In the genomic region with DNA sequence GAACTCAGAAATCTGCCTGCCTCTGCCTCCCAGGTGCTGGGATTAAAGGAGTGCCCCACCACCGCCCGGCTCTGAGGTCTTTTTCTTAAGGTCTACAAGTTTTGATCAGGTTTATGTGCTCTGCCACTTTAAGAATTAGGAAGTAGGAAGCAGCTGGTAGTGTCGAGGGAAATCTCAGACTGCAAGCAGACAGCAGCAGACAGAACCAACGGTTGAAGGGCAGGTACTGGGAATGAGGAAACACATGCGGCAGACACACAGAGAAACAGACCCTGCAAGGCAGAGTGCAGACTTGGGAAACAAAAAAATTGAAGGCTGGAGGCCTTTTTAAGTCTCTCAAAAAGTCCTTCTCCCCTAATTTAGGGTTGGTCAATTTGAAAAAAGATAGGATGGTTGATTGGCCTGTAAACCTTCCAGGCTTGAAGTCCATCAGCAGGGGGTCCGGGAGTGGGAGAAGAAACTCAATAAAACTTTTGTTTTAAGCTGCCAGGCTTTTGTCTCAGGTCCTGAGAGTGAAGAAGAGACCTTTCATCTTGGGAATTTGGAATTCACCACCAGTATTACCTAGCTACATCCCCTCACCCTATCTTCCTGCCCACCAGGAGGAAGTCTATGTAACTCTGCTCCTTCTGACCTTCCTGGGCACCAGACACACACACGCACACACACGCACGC, we compare ENCODE assay signal across 9 mouse cellular contexts. TPM values are rescaled to one million over a fixed set of nuclear protein-coding genes. Genes with fewer than 3 reads are reported as not detected.
DNase-seq lines count a peak whose midpoint lies in the region; ATAC-seq and TF ChIP-seq lines count a peak whose summit lies in the region.
"Had no signal": no experiment of that assay in that cellular context is flagged by ENCODE, and none has a peak within 500 bp of the region (broad histone marks: within the 10 kb centered on the region; RNA-seq: fewer than 3 reads in every experiment).

No protein-coding gene starts in this region.

- no peak for TF ChIP-seq EP300 in CH12.LX (IDR thresholded peaks at IDR 0.05; ENCODE audit: low read length)

- 51% methylated on average over 9 of the region's 9 CpGs for WGBS in hindbrain, embryonic 15.5 days
- 61% methylated on average over 9 of the region's 9 CpGs for WGBS in hindbrain, embryonic 16.5 days
- WGBS in bone marrow, adult 2 months: 4% methylated on average over 9 of the region's 9 CpGs
- 62% methylated on average over 9 of the region's 9 CpGs for whole genome bisulfite sequencing in lung, embryonic 16.5 days

- H3K4me2 ChIP-seq in hindbrain, embryonic 15.5 days: no peak overlapping the region
- no peak overlapping the region for H3K4me2 ChIP-seq in hindbrain, embryonic 16.5 days (ENCODE audit: low read length)
- H3K4me2 ChIP-seq in CH12.LX (ENCODE audit: insufficient read depth, low read depth, poor library complexity, severe bottlenecking): no peak overlapping the region
- H3K4me2 ChIP-seq in lung, embryonic 16.5 days (ENCODE audit: low read depth, low read length): no peak overlapping the region

- no peak for TF ChIP-seq CTCF in CH12.LX (conservative IDR thresholded peaks at IDR 0.05 in 1 of 2, IDR thresholded peaks at IDR 0.05 in 1 of 2; ENCODE audit: low read depth in 2 of 2, low read length in 2 of 2)
- no peak for TF ChIP-seq CTCF in bone marrow, adult 2 months (IDR thresholded peaks at IDR 0.05; ENCODE audit: control insufficient read depth, insufficient read depth, low read length)

- no peak overlapping the region for H3K9ac ChIP-seq in hindbrain, embryonic 15.5 days
- no peak overlapping the region for H3K9ac ChIP-seq in hindbrain, embryonic 16.5 days (ENCODE audit: low read depth, low read length)
- no peak overlapping the region for H3K9ac ChIP-seq in CH12.LX (ENCODE audit: insufficient read depth, low read depth)
- H3K9ac ChIP-seq in lung, embryonic 16.5 days (ENCODE audit: low read length): 0 out of 2 replicates have a peak overlapping the region, but pooled peaks have one; percentile 34

- H3K9me3 ChIP-seq in hindbrain, embryonic 15.5 days: no peaks in the 10 kb centered on the region
- H3K9me3 ChIP-seq in hindbrain, embryonic 16.5 days (ENCODE audit: control insufficient read depth, low read length): no peaks in the 10 kb centered on the region
- no peaks in the 10 kb centered on the region for H3K9me3 ChIP-seq in CH12.LX (replicated peaks; ENCODE audit: low read length)
- H3K9me3 ChIP-seq in lung, embryonic 16.5 days (ENCODE audit: control insufficient read depth, low read length): no peaks in the 10 kb centered on the region

- TF ChIP-seq RAD21 in CH12.LX (IDR thresholded peaks at IDR 0.05; ENCODE audit: low read depth, low read length): no peak

- H3K4me3 ChIP-seq in hindbrain, embryonic 15.5 days: no peak overlapping the region
- H3K4me3 ChIP-seq in hindbrain, embryonic 16.5 days (ENCODE audit: low read length): no peak overlapping the region
- H3K4me3 ChIP-seq in CH12.LX (replicated peaks in 1 of 3; ENCODE audit: low read depth in 2 of 3, low read length in 2 of 3, poor library complexity in 1 of 3): no peak overlapping the region
- H3K4me3 ChIP-seq in bone marrow, adult 2 months (replicated peaks; ENCODE audit: control insufficient read depth, low read depth, low read length): peak overlapping the region; percentile 43
- no peak overlapping the region for H3K4me3 ChIP-seq in lung, embryonic 16.5 days (ENCODE audit: low read length)

- no peak for ATAC-seq in hindbrain, embryonic 15.5 days (ENCODE audit: low FRiP score, low read depth)
- ATAC-seq in hindbrain, embryonic 16.5 days: no peak
- no peak for ATAC-seq in lung, embryonic 16.5 days (ENCODE audit: low read depth)

- dilution Hi-C loops in CH12.LX (cut with MboI; ENCODE audit: extremely low pct_ligation_motif_present, extremely low pct_unique_long_range_greater_than_20kb, low sequenced_read_pairs): no loop called here

- no peaks in the 10 kb centered on the region for H3K27me3 ChIP-seq in hindbrain, embryonic 15.5 days
- H3K27me3 ChIP-seq in hindbrain, embryonic 16.5 days (replicated peaks; ENCODE audit: control insufficient read depth, insufficient read depth, low read length): no peaks in the 10 kb centered on the region
- peaks cover 10% of the 10 kb centered on the region for H3K27me3 ChIP-seq in CH12.LX (replicated peaks)
- no peaks in the 10 kb centered on the region for H3K27me3 ChIP-seq in lung, embryonic 16.5 days (ENCODE audit: control insufficient read depth, insufficient read depth, low read depth, low read length)

- in situ Hi-C loops in CH12.LX (cut with MboI; ENCODE audit: low pct_ligation_motif_present, low pct_unique_long_range_greater_than_20kb, low sequenced_read_pairs): no loop called here

- TF ChIP-seq POLR2A in CH12.LX (IDR thresholded peaks at IDR 0.05; ENCODE audit: low read depth, low read length): no peak
- TF ChIP-seq POLR2A in bone marrow, adult 2 months (IDR thresholded peaks at IDR 0.05; ENCODE audit: borderline replicate concordance, control insufficient read depth, low read depth, low read length): no peak; the same call in 1 of the 2 replicates

- no peaks in the 10 kb centered on the region for H3K79me2 ChIP-seq in CH12.LX (replicated peaks; ENCODE audit: control insufficient read depth, extremely low read depth, insufficient read depth, poor library complexity, severe bottlenecking)

- H3K36me3 ChIP-seq in hindbrain, embryonic 15.5 days: no peaks in the 10 kb centered on the region
- H3K36me3 ChIP-seq in hindbrain, embryonic 16.5 days (ENCODE audit: control insufficient read depth, insufficient read depth, low read length): no peaks in the 10 kb centered on the region
- H3K36me3 ChIP-seq in CH12.LX (replicated peaks in 1 of 2; ENCODE audit: control insufficient read depth in 1 of 2, insufficient read depth in 1 of 2, low read length in 1 of 2): no peaks in the 10 kb centered on the region
- H3K36me3 ChIP-seq in lung, embryonic 16.5 days (ENCODE audit: control insufficient read depth, insufficient read depth, low read length): no peaks in the 10 kb centered on the region

- H3K4me1 ChIP-seq in hindbrain, embryonic 15.5 days (replicated peaks): peaks cover 19% of the 10 kb centered on the region
- H3K4me1 ChIP-seq in hindbrain, embryonic 16.5 days (ENCODE audit: control insufficient read depth, insufficient read depth, low read depth, low read length): peaks cover 11% of the 10 kb centered on the region; the same call in 1 of the 2 replicates
- peaks cover 6 to 74% of the 10 kb centered on the region in 2 experiments for H3K4me1 ChIP-seq in CH12.LX (ENCODE audit: control insufficient read depth in 1 of 2, insufficient read depth in 2 of 2)
- peaks cover 18% of the 10 kb centered on the region for H3K4me1 ChIP-seq in bone marrow, adult 2 months (ENCODE audit: control insufficient read depth, insufficient read depth, low read length)
- peaks cover 50% of the 10 kb centered on the region for H3K4me1 ChIP-seq in lung, embryonic 16.5 days (replicated peaks; ENCODE audit: control insufficient read depth, insufficient read depth, low read length)

- DNase-seq in CH12.LX (ENCODE audit: extremely low read depth): peak; percentile 34
- DNase-seq in cerebellum, adult 18-20 months: no peak
- DNase-seq in right cerebral cortex, postnatal 4 days: no peak
- no peak for DNase-seq in left cerebral cortex, adult 11 months (ENCODE audit: low spot score)
- DNase-seq: adrenal gland, adult 8-10 months had no signal

- H3K27ac ChIP-seq in hindbrain, embryonic 15.5 days (replicated peaks): peak overlapping the region; percentile 38; the same call in 1 of the 2 replicates
- H3K27ac ChIP-seq in hindbrain, embryonic 16.5 days (ENCODE audit: low read depth, low read length): no peak overlapping the region; the same call in 1 of the 2 replicates
- no peak overlapping the region for H3K27ac ChIP-seq in CH12.LX (ENCODE audit: insufficient read depth, low read depth)
- H3K27ac ChIP-seq in bone marrow, adult 2 months (ENCODE audit: control insufficient read depth, insufficient read depth, low read depth, low read length, poor library complexity): peak overlapping the region; percentile 73
- H3K27ac ChIP-seq in lung, embryonic 16.5 days (ENCODE audit: low read length): peak overlapping the region; percentile 95

TF ChIP-seq in CH12.LX, 34 proteins besides CTCF, POLR2A, EP300 and RAD21 (continues in another document):
- TF ChIP-seq NRF1 (IDR thresholded peaks at IDR 0.05; ENCODE audit: low read depth, low read length) (no peak), MEF2A (IDR thresholded peaks at IDR 0.05; ENCODE audit: borderline replicate concordance, low read depth, low read length) (no peak), USF1 (IDR thresholded peaks at IDR 0.05; ENCODE audit: low read depth, low read length) (no peak), TBP (conservative IDR thresholded peaks at IDR 0.05; ENCODE audit: low read depth, low read length) (no peak), RCOR1 (conservative IDR thresholded peaks at IDR 0.05; ENCODE audit: low read depth, low read length) (no peak), ELF1 (IDR thresholded peaks at IDR 0.05; ENCODE audit: low read depth, low read length) (no peak), ZKSCAN1 (IDR thresholded peaks at IDR 0.05; ENCODE audit: borderline replicate concordance, low read depth, low read length) (no peak), GABPA (IDR thresholded peaks at IDR 0.05; ENCODE audit: insufficient replicate concordance, low read depth, low read length) (no peak), POLR2AphosphoS2 (IDR thresholded peaks at IDR 0.05; ENCODE audit: low read depth, low read length) (no peak), MAX (IDR thresholded peaks at IDR 0.05; ENCODE audit: low read length) (no peak), MYC (IDR thresholded peaks at IDR 0.05; ENCODE audit: low read depth, low read length) (no peak)

RNA-seq across cellular contexts. Expression of a gene that starts 4.3 kb away (rescaled TPM):
- polyA plus RNA-seq in hindbrain, embryonic 15.5 days (2015; fragmentation: Nextera tagmentation; extraction: Ambion mirVana): 88.8 and 91.0 TPM in 2 replicates
- 81.7 and 99.9 TPM in 2 replicates for polyA plus RNA-seq in hindbrain, embryonic 16.5 days (2015; fragmentation: Nextera tagmentation; extraction: Ambion mirVana)
- total RNA-seq in CH12.LX (2012; rRNA removed) (48.2 and 48.7 TPM in 2 replicates), CH12.LX (2014; rRNA removed) (30.1 and 30.6 TPM in 2 replicates)
- polyA plus RNA-seq in CH12.LX (2012; ENCODE audit: insufficient read length, low read depth): 102 and 121 TPM in 2 replicates
- 356 and 417 TPM in 2 replicates for polyA plus RNA-seq in bone marrow, adult 2 months (2011; ENCODE audit: insufficient read depth, insufficient read length, low replicate concordance, missing spikeins)
- 258 and 277 TPM in 2 replicates for polyA plus RNA-seq in lung, embryonic 16.5 days (2015; fragmentation: Nextera tagmentation; extraction: Ambion mirVana)

RNA-seq across cellular contexts. Expression of a gene that starts 7.1 kb away (rescaled TPM):
- 21.0 and 22.5 TPM in 2 replicates for polyA plus RNA-seq in hindbrain, embryonic 15.5 days (2015; fragmentation: Nextera tagmentation; extraction: Ambion mirVana)
- polyA plus RNA-seq in hindbrain, embryonic 16.5 days (2015; fragmentation: Nextera tagmentation; extraction: Ambion mirVana): 20.0 and 20.5 TPM in 2 replicates
- 15.4 and 16.9 TPM in 2 replicates for total RNA-seq in CH12.LX (2012; rRNA removed)
- total RNA-seq in CH12.LX (2014; rRNA removed): 13.8 and 18.0 TPM in 2 replicates
- 16.5 and 17.0 TPM in 2 replicates for polyA plus RNA-seq in CH12.LX (2012; ENCODE audit: insufficient read length, low read depth)
- 15.6 and 32.2 TPM in 2 replicates for polyA plus RNA-seq in bone marrow, adult 2 months (2011; ENCODE audit: insufficient read depth, insufficient read length, low replicate concordance, missing spikeins)
- 30.5 and 30.9 TPM in 2 replicates for polyA plus RNA-seq in lung, embryonic 16.5 days (2015; fragmentation: Nextera tagmentation; extraction: Ambion mirVana)

Comparison
In these comparisons a context has a peak if more than half of its experiments do, and no peak if none do; other contexts are left out.
1. H3K27ac ChIP-seq: peak in hindbrain, embryonic 15.5 days (single experiment), bone marrow, adult 2 months (single experiment) and lung, embryonic 16.5 days (single experiment); none in hindbrain, embryonic 16.5 days (single experiment) and CH12.LX (single experiment).